Mouse (Mus musculus): ENCODE measurements around the gene Serinc3.

Gene Serinc3

GRCm38 (mm10) chr2:163595119-163595518 lies 49.8 kb downstream of the Serinc3 start:
- DNase-seq (ENCODE audit: low spot score), result no peak

- no peak for DNase-seq (ENCODE audit: low spot score)
Measured at GRCm38 (mm10) chr2:163593636-163594282, 51.2 kb downstream of the Serinc3 start.

- DNase-seq (ENCODE audit: low spot score), result no peak
Measured at GRCm38 (mm10) chr2:163592084-163592483, 52.8 kb downstream of the Serinc3 start.

- DNase-seq (ENCODE audit: low spot score), result no peak
Measured at GRCm38 (mm10) chr2:163590996-163591395, 53.9 kb downstream of the Serinc3 start.

GRCm38 (mm10) chr2:163590211-163590610 lies 54.7 kb downstream of the Serinc3 start:
- DNase-seq (ENCODE audit: low spot score), result no peak

GRCm38 (mm10) chr2:163587506-163587905 lies 57.4 kb downstream of the Serinc3 start:
- DNase-seq (ENCODE audit: low spot score), result no peak

GRCm38 (mm10) chr2:163586384-163587261 lies 58.3 kb downstream of the Serinc3 start:
- peak; percentile 17 for DNase-seq (ENCODE audit: low spot score)

GRCm38 (mm10) chr2:163584088-163584426 lies 60.9 kb downstream of the Serinc3 start:
- no peak for DNase-seq (ENCODE audit: low spot score)

- no peak for DNase-seq (ENCODE audit: low spot score)
Measured at GRCm38 (mm10) chr2:163583226-163584087, 61.5 kb downstream of the Serinc3 start.

- no peak for DNase-seq (ENCODE audit: low spot score)
Measured at GRCm38 (mm10) chr2:163580069-163580945, 64.6 kb downstream of the Serinc3 start.

- DNase-seq (ENCODE audit: low spot score), result no peak
Measured at GRCm38 (mm10) chr2:163577986-163578385, 66.9 kb downstream of the Serinc3 start.

GRCm38 (mm10) chr2:163575248-163575647 lies 69.7 kb downstream of the Serinc3 start:
- no peak for DNase-seq (ENCODE audit: low spot score)

- DNase-seq (ENCODE audit: low spot score), result no peak
Measured at GRCm38 (mm10) chr2:163574321-163574720, 70.6 kb downstream of the Serinc3 start.
